Mouse (Mus musculus) heart, embryonic 13.5 days (tissue): ENCODE measurements at regions not wholly inside any gene's neighbourhood (a gene's known extent, or its start where the extent isn't known, plus 50 kb on each side); places are given as distances from the start of the nearest gene placed in this dataset.

Experiments used
- ATAC-seq: fragments of 200-750 bp; cut with Nextera tagmentation; 2 replicates; pipeline ENCODE4 v1.8.0; 2017; ENCODE audit warnings: moderate TSS enrichment; ENCODE audit not compliant: insufficient number of reproducible peaks, low FRiP score, low TSS enrichment; ENCODE audit errors: extremely low read depth
- H3K27ac ChIP-seq: fragments of 300-500 bp; sonication (generic); replicated peaks from 2 replicates; pipeline ENCODE4 v1.5.1; 2015; ENCODE audit warnings: moderate library complexity, mild to moderate bottlenecking, inconsistent platforms
- H3K27me3 ChIP-seq: fragments of 300-500 bp; sonication (generic); replicated peaks from 2 replicates; pipeline ENCODE4 v1.6.1; 2015; ENCODE audit warnings: mild to moderate bottlenecking, inconsistent platforms
- H3K36me3 ChIP-seq: fragments of 300-500 bp; sonication (generic); 2 replicates; pipeline ENCODE4 v1.6.1; 2015; ENCODE audit warnings: mild to moderate bottlenecking, inconsistent platforms
- H3K4me1 ChIP-seq: fragments of 300-500 bp; sonication (generic); 2 replicates; pipeline ENCODE4 v1.6.1; 2015; ENCODE audit warnings: inconsistent platforms
- H3K4me2 ChIP-seq: fragments of 300-500 bp; sonication (generic); 2 replicates; pipeline ENCODE4 v1.6.1; 2015; ENCODE audit warnings: inconsistent platforms, mild to moderate bottlenecking, moderate library complexity
- H3K4me3 ChIP-seq: fragments of 300-500 bp; sonication (generic); 2 replicates; pipeline ENCODE4 v1.5.1; 2015; ENCODE audit warnings: moderate library complexity, mild to moderate bottlenecking, inconsistent platforms
- H3K9ac ChIP-seq: fragments of 300-500 bp; sonication (generic); 2 replicates; pipeline ENCODE4 v1.6.1; 2015; ENCODE audit warnings: inconsistent platforms, mild to moderate bottlenecking, moderate library complexity
- H3K9me3 ChIP-seq: fragments of 300-500 bp; sonication (generic); 2 replicates; pipeline ENCODE4 v1.6.1; 2016; ENCODE audit warnings: inconsistent platforms
- WGBS: fragments of 180-500 bp; shearing (Covaris S2); methylation state at CpG from one replicate; pipeline ENCODE4 v1.1.7; 2015; ENCODE audit warnings: mixed read lengths; 5-methylcytosine and 5-hydroxymethylcytosine counted together

DNA sequence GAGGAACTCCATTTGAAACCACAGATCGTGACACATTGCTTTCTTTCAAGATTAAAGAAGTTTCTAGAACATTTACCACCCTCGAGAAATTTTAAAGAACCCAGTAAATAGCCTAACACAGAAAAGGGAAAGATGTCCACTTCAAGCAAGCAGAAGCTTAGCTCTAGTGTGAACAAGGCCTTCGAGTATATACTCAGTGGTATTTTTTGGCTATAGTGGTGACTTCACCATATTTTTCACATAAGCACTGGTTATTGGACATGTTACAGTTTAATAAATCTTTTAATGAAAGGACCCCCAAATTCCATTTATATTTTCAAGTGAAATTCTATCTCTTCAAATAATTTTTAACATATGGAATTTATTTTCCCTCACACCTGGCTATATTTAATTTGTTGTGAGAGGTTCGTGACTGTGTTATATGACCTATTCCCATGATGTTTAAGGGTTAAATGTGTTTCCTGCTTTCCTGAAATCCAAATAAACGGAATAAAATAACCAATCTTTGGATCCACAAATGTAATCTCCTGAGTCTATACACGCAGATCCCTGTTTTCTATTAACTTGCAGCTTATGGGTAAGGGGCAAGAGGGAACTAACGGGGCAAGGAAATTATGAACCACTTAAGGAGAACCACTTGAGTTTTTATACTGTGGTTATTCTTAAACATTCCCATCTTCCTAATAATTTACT, 60.6 kb upstream of the Tas2r134 start:
- 72% methylated on average over 7 of the region's 7 CpGs for WGBS
- Histone ChIP-seq H3K27ac (no peak overlapping the region), H3K4me1 (peaks cover 11% of the 10 kb centered on the region; the same call in 1 of the 2 replicates), H3K4me3 (no peak overlapping the region), H3K9ac (no peak overlapping the region), H3K36me3 (no peaks in the 10 kb centered on the region), H3K27me3 (no peaks in the 10 kb centered on the region), H3K4me2 (no peak overlapping the region), H3K9me3 (no peaks in the 10 kb centered on the region)
- ATAC-seq: no peak

DNA sequence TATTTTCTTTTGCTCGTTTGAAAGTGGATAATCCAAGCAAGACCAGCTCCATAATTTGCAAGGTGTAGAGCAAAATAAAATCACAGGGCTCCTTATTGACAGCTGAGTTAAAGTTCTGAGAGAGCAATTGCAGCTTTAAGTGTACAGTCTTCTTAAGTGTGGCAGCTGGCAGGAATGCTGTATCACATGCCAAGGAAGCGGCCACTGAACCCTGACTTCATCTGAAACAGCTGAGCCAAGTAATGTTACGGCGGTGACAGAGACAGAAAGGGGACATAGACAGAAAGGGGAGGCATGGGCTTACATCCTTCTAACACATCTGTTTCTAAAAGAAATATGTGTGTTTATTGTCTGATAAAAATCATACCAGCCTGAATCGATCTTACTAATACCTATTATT, 63.4 kb upstream of the Tas2r134 start:
- Histone ChIP-seq H3K4me2 (no peak overlapping the region), H3K4me1 (peaks cover 11% of the 10 kb centered on the region; the same call in 1 of the 2 replicates), H3K36me3 (no peaks in the 10 kb centered on the region), H3K27ac (no peak overlapping the region), H3K27me3 (no peaks in the 10 kb centered on the region), H3K9ac (no peak overlapping the region), H3K4me3 (no peak overlapping the region), H3K9me3 (no peaks in the 10 kb centered on the region)
- 57% methylated on average over 5 of the region's 5 CpGs for WGBS
- no peak for ATAC-seq

DNA sequence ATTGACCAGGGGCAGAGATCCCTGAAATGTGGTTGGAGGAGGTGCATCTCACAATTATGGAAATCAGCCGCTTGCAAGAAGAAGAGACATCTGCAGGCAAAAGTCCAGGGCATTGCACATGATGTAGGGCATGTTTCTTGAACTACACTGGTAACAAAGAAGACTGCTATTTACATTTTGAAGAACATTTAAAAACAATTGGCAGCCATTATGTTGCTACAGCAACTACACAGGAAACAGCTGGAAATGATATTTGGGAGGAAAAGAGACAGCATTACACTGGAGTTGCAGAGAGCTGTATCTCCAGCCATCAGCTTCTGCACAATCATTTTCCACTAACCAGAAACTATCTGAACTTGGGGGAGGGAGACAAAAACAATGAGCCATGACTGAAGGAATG, 64.1 kb upstream of the Tas2r134 start:
- no peak overlapping the region for H3K4me2 ChIP-seq
- no peaks in the 10 kb centered on the region for H3K27me3 ChIP-seq
- peaks cover 11% of the 10 kb centered on the region; the same call in 1 of the 2 replicates for H3K4me1 ChIP-seq
- no peak overlapping the region for H3K27ac ChIP-seq
- H3K36me3 ChIP-seq: no peaks in the 10 kb centered on the region
- no peaks in the 10 kb centered on the region for H3K9me3 ChIP-seq
- H3K9ac ChIP-seq: no peak overlapping the region
- 69% methylated on average over 1 of the region's 1 CpGs for WGBS
- H3K4me3 ChIP-seq: no peak overlapping the region
- no peak for ATAC-seq

DNA sequence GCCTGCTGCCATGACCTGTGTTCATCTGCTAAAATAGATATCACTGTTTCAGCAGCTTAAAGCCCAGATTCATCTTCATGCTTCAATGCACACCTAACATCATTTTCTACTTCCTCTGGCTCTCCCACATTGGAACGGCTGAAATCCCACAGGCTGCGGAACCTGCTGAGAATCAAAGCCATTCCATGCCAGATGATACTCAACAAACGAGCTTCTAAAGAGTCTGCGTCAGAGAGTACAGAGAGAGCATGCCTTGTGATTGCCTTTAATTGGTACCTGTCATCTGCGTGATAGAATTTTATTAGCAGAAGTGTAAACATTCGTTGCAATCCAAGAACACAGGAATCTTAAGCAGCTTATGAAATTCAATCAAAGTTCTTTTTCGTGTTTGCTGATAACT, 76.4 kb upstream of the Tas2r134 start:
- Histone ChIP-seq H3K4me1 (no peaks in the 10 kb centered on the region), H3K4me2 (no peak overlapping the region), H3K36me3 (no peaks in the 10 kb centered on the region), H3K27me3 (0 out of 2 replicates have a peak, but pooled peaks cover 3% of the 10 kb centered on the region), H3K4me3 (no peak overlapping the region), H3K9me3 (no peaks in the 10 kb centered on the region), H3K27ac (no peak overlapping the region), H3K9ac (no peak overlapping the region)
- ATAC-seq: no peak
- WGBS: 63% methylated on average over 7 of the region's 7 CpGs

DNA sequence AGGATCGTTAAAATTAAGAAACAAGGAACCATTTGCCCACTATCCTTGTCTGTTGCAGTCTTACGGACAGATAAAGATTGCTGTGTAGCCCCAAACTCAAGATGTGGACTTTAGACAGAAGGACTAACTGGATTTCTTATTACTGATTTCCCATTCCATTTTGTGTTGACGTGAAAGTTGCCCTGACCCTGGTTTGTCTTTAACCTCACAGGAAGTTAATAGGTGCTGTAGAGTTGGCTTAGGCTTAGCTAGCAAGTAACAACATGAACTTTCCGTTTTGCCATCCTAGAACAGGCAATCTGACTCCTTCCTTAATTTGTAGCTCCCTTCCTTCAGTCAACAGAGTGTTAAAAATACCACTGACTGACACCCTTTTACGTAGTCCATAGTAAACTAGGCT, 78.2 kb upstream of the Tas2r134 start:
- 0 out of 2 replicates have a peak, but pooled peaks cover 3% of the 10 kb centered on the region for H3K27me3 ChIP-seq
- no peak overlapping the region for H3K4me2 ChIP-seq
- H3K9ac ChIP-seq: no peak overlapping the region
- H3K9me3 ChIP-seq: no peaks in the 10 kb centered on the region
- H3K4me1 ChIP-seq: peaks cover 2% of the 10 kb centered on the region
- no peaks in the 10 kb centered on the region for H3K36me3 ChIP-seq
- ATAC-seq: no peak
- WGBS: 71% methylated on average over 5 of the region's 5 CpGs
- no peak overlapping the region for H3K27ac ChIP-seq
- H3K4me3 ChIP-seq: no peak overlapping the region

DNA sequence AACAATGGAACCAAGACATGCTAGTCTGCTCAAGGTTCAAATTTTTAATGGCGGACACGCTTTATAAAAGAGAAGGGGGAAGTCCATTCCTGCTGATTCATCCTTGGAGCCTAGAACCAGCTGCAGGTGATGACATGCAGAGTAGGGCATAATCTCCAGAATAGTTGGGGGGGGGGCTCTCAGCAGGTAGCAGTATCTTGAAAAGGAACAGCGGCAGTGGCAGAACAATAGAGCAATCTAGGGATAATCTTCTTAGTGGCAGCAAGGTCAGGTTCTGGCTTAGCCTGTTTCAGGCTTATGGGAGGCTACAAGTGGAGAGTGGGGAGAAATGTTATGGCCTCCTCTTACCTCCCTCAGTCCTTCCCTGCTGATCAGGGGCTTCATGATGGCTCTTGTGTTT, 81.1 kb upstream of the Tas2r134 start:
- peaks cover 5% of the 10 kb centered on the region for H3K4me1 ChIP-seq
- no peaks in the 10 kb centered on the region for H3K27me3 ChIP-seq
- WGBS: 75% methylated on average over 3 of the region's 3 CpGs
- no peak for ATAC-seq
- H3K9me3 ChIP-seq: no peaks in the 10 kb centered on the region
- H3K4me2 ChIP-seq: no peak overlapping the region
- no peak overlapping the region for H3K27ac ChIP-seq
- H3K4me3 ChIP-seq: no peak overlapping the region
- no peak overlapping the region for H3K9ac ChIP-seq
- H3K36me3 ChIP-seq: no peaks in the 10 kb centered on the region

DNA sequence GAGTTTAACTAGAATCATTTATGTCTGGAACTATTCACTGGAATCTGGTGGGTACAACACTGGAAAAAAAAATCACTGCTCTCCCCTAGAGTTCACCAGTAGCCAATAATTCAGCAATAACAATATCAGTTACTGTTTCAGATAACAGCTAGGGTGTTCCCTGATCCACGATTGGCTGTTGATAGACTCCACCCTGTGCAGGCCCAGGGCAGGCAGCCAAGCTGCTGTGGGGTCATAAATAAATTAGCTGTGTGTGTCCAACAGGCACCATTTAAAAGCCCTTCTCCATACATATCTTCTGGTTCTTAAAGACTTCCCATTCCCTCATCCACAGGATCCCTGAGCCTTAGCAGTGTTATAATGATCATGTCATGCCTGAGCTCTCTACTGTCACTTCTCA, 83.4 kb upstream of the Tas2r134 start:
- Histone ChIP-seq H3K4me1 (peaks cover 5% of the 10 kb centered on the region), H3K9ac (no peak overlapping the region), H3K4me3 (no peak overlapping the region), H3K4me2 (no peak overlapping the region), H3K27ac (no peak overlapping the region), H3K36me3 (no peaks in the 10 kb centered on the region), H3K27me3 (no peaks in the 10 kb centered on the region), H3K9me3 (no peaks in the 10 kb centered on the region; the same call in 1 of the 2 replicates)
- 48% methylated on average over 1 of the region's 1 CpGs for WGBS
- no peak for ATAC-seq

DNA sequence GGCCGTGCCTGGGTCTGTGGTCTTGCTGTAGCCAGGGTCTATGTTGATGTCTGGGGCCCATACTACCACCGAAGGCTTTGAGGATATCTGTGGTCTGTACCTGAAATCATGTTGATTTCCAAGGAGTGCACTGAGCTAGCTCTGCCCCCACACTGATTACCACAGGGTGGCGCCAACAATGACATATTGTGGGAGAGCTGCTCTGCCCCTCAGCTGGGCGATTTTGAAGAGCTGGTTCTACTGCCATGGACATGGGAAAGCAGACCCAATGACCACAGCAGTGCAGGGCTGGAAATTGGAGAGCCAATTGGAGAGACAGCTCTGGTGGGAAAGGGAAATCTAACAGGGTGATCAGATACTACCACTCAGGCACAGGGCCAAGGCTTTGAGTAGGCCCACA, 85.0 kb upstream of the Tas2r134 start:
- Histone ChIP-seq H3K9me3 (no peaks in the 10 kb centered on the region; the same call in 1 of the 2 replicates), H3K36me3 (no peaks in the 10 kb centered on the region), H3K27ac (no peak overlapping the region), H3K4me2 (no peak overlapping the region), H3K27me3 (no peaks in the 10 kb centered on the region), H3K4me3 (no peak overlapping the region), H3K9ac (no peak overlapping the region), H3K4me1 (peaks cover 5% of the 10 kb centered on the region)
- no peak for ATAC-seq
- 78% methylated on average over 4 of the region's 4 CpGs for WGBS

DNA sequence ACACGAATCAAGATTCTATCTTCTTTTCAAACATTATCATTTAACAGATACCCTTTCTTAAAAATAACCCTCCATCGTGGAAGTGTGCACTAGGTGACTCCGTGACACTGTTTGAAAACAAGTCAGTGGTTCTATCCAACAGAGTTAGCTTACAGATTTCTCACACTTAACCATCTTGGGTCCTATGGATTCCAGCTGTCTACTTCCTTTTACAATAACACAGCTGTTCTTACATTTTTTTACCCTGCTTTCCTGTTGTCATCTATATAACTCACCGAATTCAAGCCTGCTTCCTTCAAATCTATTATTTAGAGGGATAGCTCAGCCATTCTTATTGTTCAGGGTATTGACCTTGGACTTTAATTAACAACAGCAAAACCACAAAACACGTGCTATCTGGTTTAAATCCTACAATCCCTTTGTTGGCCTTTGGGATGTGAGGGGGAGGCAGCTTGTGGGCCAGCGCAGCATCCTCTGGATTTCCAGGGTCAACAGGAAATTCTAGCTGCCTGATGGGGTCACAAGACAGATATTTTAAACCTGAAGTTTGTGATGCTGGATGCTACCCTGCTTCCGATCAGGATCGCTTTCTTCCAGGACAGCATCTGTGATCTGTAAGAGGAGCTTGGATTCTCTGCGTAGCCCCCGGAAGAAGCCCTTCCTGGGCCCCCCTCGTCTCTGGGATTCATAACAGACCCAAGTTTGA, 94.4 kb upstream of the Tas2r134 start:
- Histone ChIP-seq H3K4me3 (no peak overlapping the region), H3K4me1 (peaks cover 11% of the 10 kb centered on the region), H3K4me2 (no peak overlapping the region), H3K27me3 (no peaks in the 10 kb centered on the region), H3K9ac (no peak overlapping the region), H3K36me3 (no peaks in the 10 kb centered on the region), H3K9me3 (no peaks in the 10 kb centered on the region), H3K27ac (no peak overlapping the region; the same call in 1 of the 2 replicates)
- WGBS: 63% methylated on average over 11 of the region's 11 CpGs
- ATAC-seq: no peak

DNA sequence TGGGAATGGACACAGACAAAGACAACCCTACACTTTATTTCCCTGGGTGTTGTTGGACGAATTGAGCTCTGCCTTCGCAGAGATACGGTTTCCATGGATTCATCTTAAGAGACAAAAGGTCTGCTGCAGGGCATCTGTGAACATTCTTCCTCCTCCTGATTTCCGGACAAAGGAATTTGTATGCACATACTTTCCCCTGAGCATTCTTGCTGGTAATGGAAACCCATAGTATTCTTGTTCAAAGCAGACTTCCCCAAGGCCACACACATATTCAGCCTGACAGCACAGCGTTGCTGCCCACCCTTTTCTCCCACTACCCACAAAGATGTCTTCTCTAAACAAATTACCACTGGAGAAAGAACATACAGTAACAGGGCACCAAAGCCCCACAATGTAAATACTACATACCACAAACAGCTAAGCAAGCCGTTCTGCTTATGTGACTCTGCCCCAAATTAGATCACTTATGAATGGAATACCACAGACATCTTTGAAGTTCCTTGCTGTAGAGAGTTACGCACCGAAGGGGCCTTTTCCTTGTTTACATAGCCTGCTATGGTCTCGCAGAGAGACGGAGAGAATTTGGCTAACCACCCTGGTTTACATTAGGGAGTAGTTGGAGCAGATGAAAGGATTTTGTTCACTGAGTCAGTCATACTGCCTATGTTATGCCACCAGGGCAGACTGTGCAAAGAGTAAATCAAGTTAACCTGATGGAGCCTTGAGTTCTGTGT, 96.0 kb upstream of the Tas2r134 start:
- Histone ChIP-seq H3K9me3 (no peaks in the 10 kb centered on the region), H3K27ac (no peak overlapping the region), H3K9ac (no peak overlapping the region), H3K36me3 (no peaks in the 10 kb centered on the region), H3K4me3 (no peak overlapping the region), H3K4me1 (peaks cover 11% of the 10 kb centered on the region), H3K4me2 (no peak overlapping the region), H3K27me3 (no peaks in the 10 kb centered on the region)
- ATAC-seq: no peak
- 40% methylated on average over 10 of the region's 10 CpGs for WGBS

DNA sequence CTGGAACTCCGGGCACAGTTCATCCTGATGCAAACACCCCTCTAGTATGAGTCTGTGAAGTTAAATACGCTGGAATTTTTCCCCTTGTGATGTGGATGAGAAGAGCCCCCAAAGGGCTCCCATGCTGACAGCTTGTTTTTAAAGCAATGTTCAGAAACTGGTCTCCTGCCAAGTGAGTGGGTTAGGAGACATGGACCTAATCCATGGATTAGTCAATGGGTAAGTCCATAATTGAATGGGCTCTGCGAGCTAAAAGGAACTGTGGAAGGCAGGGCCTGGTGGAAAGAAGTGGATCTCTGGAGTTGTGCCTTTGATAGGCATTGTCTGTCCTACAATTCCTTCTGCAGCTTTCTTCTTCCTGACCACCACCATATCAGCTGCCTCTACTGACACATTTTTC, 104.5 kb upstream of the Tas2r134 start:
- 80% methylated on average over 3 of the region's 3 CpGs for WGBS
- Histone ChIP-seq H3K9me3 (no peaks in the 10 kb centered on the region), H3K36me3 (no peaks in the 10 kb centered on the region)

More for the DNA sequence above, 104.5 kb upstream of the Tas2r134 start:
- no peak overlapping the region for H3K9ac ChIP-seq
- H3K4me2 ChIP-seq: no peak overlapping the region
- ATAC-seq: no peak
- no peak overlapping the region for H3K27ac ChIP-seq
- H3K27me3 ChIP-seq: no peaks in the 10 kb centered on the region
- no peak overlapping the region for H3K4me3 ChIP-seq
- H3K4me1 ChIP-seq: no peaks in the 10 kb centered on the region
